Mouse (Mus musculus): Measurements from ENCODE around the gene Pdzk1ip1. TPM values are rescaled to one million over a fixed set of nuclear protein-coding genes. Genes with fewer than 3 reads are reported as not detected.

Gene Pdzk1ip1
- polyA plus RNA-seq, 1 experiment = 0.30 TPM

DNA sequence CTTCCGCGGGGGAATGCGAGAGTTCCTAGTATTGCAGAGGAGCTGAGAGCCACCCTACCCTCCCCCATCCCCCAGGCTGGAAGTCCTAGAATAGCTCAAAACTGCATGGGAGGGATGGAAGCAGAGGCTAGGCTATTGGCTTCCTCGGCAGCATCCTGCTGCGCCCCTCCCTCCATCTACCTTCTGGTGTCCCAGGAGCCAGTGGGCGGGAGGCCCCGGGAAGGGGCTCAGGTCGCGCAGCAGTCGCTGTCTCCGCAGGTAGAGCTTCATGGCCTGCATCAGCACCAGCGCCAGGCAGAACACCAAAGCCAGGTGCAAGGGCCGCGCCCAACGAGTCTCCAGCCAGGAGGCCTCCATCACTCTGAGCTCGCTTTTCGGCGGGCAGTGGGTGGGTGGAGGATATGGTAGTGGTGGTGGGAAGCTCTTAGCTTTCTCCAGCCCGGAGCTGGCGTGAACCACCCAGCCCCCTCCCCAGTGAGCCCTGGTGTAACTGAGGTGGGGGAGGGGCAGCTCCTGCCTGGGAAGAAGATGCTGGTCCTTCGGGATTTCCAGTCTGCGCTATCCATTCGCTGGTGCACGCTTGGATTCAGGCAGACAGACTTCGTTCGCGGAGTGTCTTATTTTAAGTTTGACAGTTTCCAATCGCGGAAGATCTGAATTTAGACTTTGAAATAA is 45.2 kb downstream of the Pdzk1ip1 start, which contains the start of gene Cyp4x1:
TSS of gene Cyp4x1 (minus strand) at position 661 of the 675 bp plus-strand sequence.
- Histone ChIP-seq H3K4me2 (ENCODE audit: low read depth) (no peak within 1 kb of the TSS), H3K4me3 (no peak within 1 kb of the TSS), H3K27me3 (ENCODE audit: control insufficient read depth, insufficient read depth, insufficient read length) (peaks cover 6% of the 10 kb centered on the region), H3K36me3 (ENCODE audit: control insufficient read depth, insufficient read depth) (no peaks in the 10 kb centered on the region), H3ac (ENCODE audit: control insufficient read depth, insufficient read length) (no peak within 1 kb of the TSS), H3K79me2 (ENCODE audit: control insufficient read depth, insufficient read depth) (no peaks in the 10 kb centered on the region)
- TF ChIP-seq POLR2A (IDR thresholded peaks at IDR 0.05; ENCODE audit: insufficient read length, low read depth) (no peak), REST (IDR thresholded peaks at IDR 0.05; ENCODE audit: insufficient read depth, insufficient read length) (no peak), MYOD1 (IDR thresholded peaks at IDR 0.05; ENCODE audit: control insufficient read depth in 1 of 3, insufficient read length in 2 of 3, low read depth in 2 of 3) (no peak), TCF3 (IDR thresholded peaks at IDR 0.05; ENCODE audit: insufficient read length, low read depth) (no peak), MYOG (IDR thresholded peaks at IDR 0.05; ENCODE audit: control insufficient read depth in 1 of 3, insufficient read depth in 1 of 3, insufficient read length in 2 of 3, low read depth in 2 of 3) (no peak), E2F4 (IDR thresholded peaks at IDR 0.05; ENCODE audit: insufficient read depth) (no peak), POLR2AphosphoS2 (IDR thresholded peaks at IDR 0.05; ENCODE audit: insufficient read length, low read depth) (no peak)

DNA sequence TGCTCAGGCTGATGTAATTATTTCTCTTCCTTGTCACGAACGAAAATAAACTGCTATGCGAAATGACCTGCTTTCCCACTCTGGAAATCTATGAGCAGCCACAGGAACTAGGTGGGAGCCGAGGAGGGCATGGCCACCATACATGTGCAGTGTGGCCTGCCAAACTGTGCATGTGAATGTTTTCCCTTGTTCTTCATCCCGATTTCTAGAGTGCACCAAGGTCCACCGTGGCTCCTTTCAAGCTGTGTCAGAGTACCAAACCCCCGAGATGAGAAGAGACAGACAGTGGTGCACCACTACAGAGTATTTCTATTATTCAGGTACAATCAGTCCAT is 45.8 kb downstream of the Pdzk1ip1 start:
- TF ChIP-seq MYOG (IDR thresholded peaks at IDR 0.05; ENCODE audit: control insufficient read depth in 1 of 3, insufficient read depth in 1 of 3, insufficient read length in 2 of 3, low read depth in 2 of 3) = no peak
- H3K27me3 ChIP-seq (ENCODE audit: control insufficient read depth, insufficient read depth, insufficient read length) = peaks cover 6% of the 10 kb centered on the region
- no peak overlapping the region for H3K4me3 ChIP-seq
- H3K36me3 ChIP-seq (ENCODE audit: control insufficient read depth, insufficient read depth) = no peaks in the 10 kb centered on the region
- H3K79me2 ChIP-seq (ENCODE audit: control insufficient read depth, insufficient read depth) = no peaks in the 10 kb centered on the region
- H3ac ChIP-seq (ENCODE audit: control insufficient read depth, insufficient read length) = no peak overlapping the region
- no peak overlapping the region for H3K4me2 ChIP-seq (ENCODE audit: low read depth)

Other genes with a start within 250 kb of the Pdzk1ip1 start
- 0.65 TPM for gene Foxd2, start 179.8 kb upstream of the Pdzk1ip1 start, polyA plus RNA-seq (2012; fragmentation: generic; extraction: Trizol)
- gene Foxe3, start 162.7 kb upstream of the Pdzk1ip1 start, polyA plus RNA-seq (2012; fragmentation: generic; extraction: Trizol) = not detected
- gene Cmpk1, start 101.5 kb upstream of the Pdzk1ip1 start, polyA plus RNA-seq (2012; fragmentation: generic; extraction: Trizol) = 18.3 TPM
- gene Stil, start 88.5 kb upstream of the Pdzk1ip1 start, polyA plus RNA-seq (2012; fragmentation: generic; extraction: Trizol) = 1.6 TPM
- gene Tal1, start 32.3 kb upstream of the Pdzk1ip1 start, polyA plus RNA-seq (2012; fragmentation: generic; extraction: Trizol) = not detected
- not detected for gene Cyp4x1, start 45.6 kb downstream of the Pdzk1ip1 start, polyA plus RNA-seq (2012; fragmentation: generic; extraction: Trizol)
- not detected for gene Cyp4a29, start 153.4 kb downstream of the Pdzk1ip1 start, polyA plus RNA-seq (2012; fragmentation: generic; extraction: Trizol)
- gene Cyp4a12a, start 210.3 kb downstream of the Pdzk1ip1 start, polyA plus RNA-seq (2012; fragmentation: generic; extraction: Trizol) = not detected